Mouse (Mus musculus) hindbrain, postnatal 0 days (tissue): ENCODE data around the gene Gm49661. TPM values are rescaled to one million over a fixed set of nuclear protein-coding genes. Genes with fewer than 3 reads are reported as not detected.

Experiments
- ATAC-seq: fragments of 200-750 bp; cut with Nextera tagmentation; 2 replicates; pipeline ENCODE4 v1.8.0; 2017; ENCODE audit warnings: mild to moderate bottlenecking, moderate TSS enrichment, moderate library complexity
- DNase-seq: peaks from one replicate; pipeline ENCODE4 v3.0.0-alpha.2; 2015; ENCODE audit warnings: low spot score
- H3K27ac ChIP-seq: fragments of 300-500 bp; sonication (generic); 2 replicates; pipeline ENCODE4 v1.5.1; 2014; ENCODE audit warnings: mild to moderate bottlenecking
- H3K27me3 ChIP-seq: fragments of 300-500 bp; sonication (generic); 2 replicates; pipeline ENCODE4 v1.6.1; 2014; ENCODE audit warnings: low read length, mixed read lengths; ENCODE audit not compliant: insufficient read depth
- H3K36me3 ChIP-seq: fragments of 300-500 bp; sonication (generic); 2 replicates; pipeline ENCODE4 v1.6.1; 2014; ENCODE audit warnings: low read length, mixed read lengths; ENCODE audit not compliant: insufficient read depth
- H3K4me1 ChIP-seq: fragments of 300-500 bp; sonication (generic); 2 replicates; pipeline ENCODE4 v1.6.1; 2014; ENCODE audit warnings: antibody characterized with exemption, low read length, mixed read lengths; ENCODE audit not compliant: insufficient read depth
- H3K4me2 ChIP-seq: fragments of 300-500 bp; sonication (generic); 2 replicates; pipeline ENCODE4 v1.6.1; 2014; ENCODE audit warnings: low read depth, mild to moderate bottlenecking, low read length, moderate library complexity, mixed read lengths
- H3K4me3 ChIP-seq: fragments of 300-500 bp; sonication (generic); 2 replicates; pipeline ENCODE4 v1.5.1; 2014; ENCODE audit warnings: low read length
- H3K9ac ChIP-seq: fragments of 300-500 bp; sonication (generic); replicated peaks from 2 replicates; pipeline ENCODE4 v1.6.1; 2014; ENCODE audit warnings: mild to moderate bottlenecking, low read length, moderate library complexity, mixed read lengths
- H3K9me3 ChIP-seq: fragments of 300-500 bp; sonication (generic); 2 replicates; pipeline ENCODE4 v1.6.1; 2016; ENCODE audit warnings: low read length, mixed read lengths
- CTCF ChIP-seq: IDR thresholded peaks from 2 replicates; pipeline ENCODE4 v1.5.1; 2016; ENCODE audit warnings: antibody characterized with exemption, control low read depth, low read depth
- WGBS: fragments of 180-500 bp; shearing (Covaris S2); extraction: QIAGEN DNeasy Blood & Tissue Kit; methylation state at CpG from one replicate; pipeline ENCODE4 v1.1.7; 2014; 5-methylcytosine and 5-hydroxymethylcytosine counted together
- polyA plus RNA-seq: library from polyadenylated mRNA; unstranded; fragments of >200 nt; fragmentation: Nextera tagmentation; extraction: Ambion mirVana; gene quantifications from 2 replicates; pipeline ENCODE4 v1.2.1, GENCODE M21; 2015
- total RNA-seq: library from RNA; depleted of rRNA; stranded (reverse); fragments of >200 nt; gene quantifications from 2 replicates; pipeline ENCODE4 v1.2.3, GENCODE M21; 2014

Gene Gm49661
- total and polyA plus RNA-seq, 2 experiments from 2014 or later, result not detected

GRCm38 (mm10) chr8:85007686-85008085 lies 38.5 kb upstream of the Gm49661 start:
- WGBS, result 25% methylated on average over 25 of the region's 25 CpGs
- DNase-seq (no peak), ATAC-seq (no peak)
- no peak overlapping the region for H3K27ac ChIP-seq
- H3K27me3 ChIP-seq, result peaks cover 16% of the 10 kb centered on the region
- H3K4me2 ChIP-seq, result no peak overlapping the region
- H3K4me3 ChIP-seq, result no peak overlapping the region
- H3K4me1 ChIP-seq, result no peaks in the 10 kb centered on the region
- H3K9ac ChIP-seq, result no peak overlapping the region
- H3K9me3 ChIP-seq, result no peaks in the 10 kb centered on the region
- TF ChIP-seq CTCF, result peak; percentile 48
- H3K36me3 ChIP-seq, result peaks cover 3% of the 10 kb centered on the region; the same call in 1 of the 2 replicates

GRCm38 (mm10) chr8:84997649-84998295 lies 28.5 kb upstream of the Gm49661 start:
- no peak overlapping the region for H3K4me3 ChIP-seq
- H3K4me2 ChIP-seq, result peak overlapping the region; percentile 37
- 4% methylated on average over 19 of the region's 19 CpGs for WGBS

GRCm38 (mm10) chr8:84996978-84997377 lies 27.7 kb upstream of the Gm49661 start:
- 81% methylated on average over 5 of the region's 5 CpGs for WGBS
- no peak for DNase-seq
- no peaks in the 10 kb centered on the region for H3K9me3 ChIP-seq

More at GRCm38 (mm10) chr8:84997649-84998295, 28.5 kb upstream of the Gm49661 start:
- Histone ChIP-seq H3K27ac (0 out of 2 replicates have a peak overlapping the region, but pooled peaks have one; percentile 11), H3K27me3 (no peaks in the 10 kb centered on the region), H3K9ac (peak overlapping the region; percentile 38; the same call in 1 of the 2 replicates), H3K9me3 (no peaks in the 10 kb centered on the region), H3K36me3 (peaks cover 3% of the 10 kb centered on the region; the same call in 1 of the 2 replicates), H3K4me1 (peaks cover 6% of the 10 kb centered on the region; the same call in 1 of the 2 replicates)
- peak; percentile 93 for DNase-seq
- TF ChIP-seq CTCF, result peak; percentile 95
- ATAC-seq, result peak; percentile 86

GRCm38 (mm10) chr8:84995680-84996079 lies 26.4 kb upstream of the Gm49661 start:
- H3K9ac ChIP-seq, result no peak overlapping the region

More at GRCm38 (mm10) chr8:84996978-84997377, 27.7 kb upstream of the Gm49661 start:
- no peak for TF ChIP-seq CTCF
- H3K4me1 ChIP-seq, result peaks cover 6% of the 10 kb centered on the region; the same call in 1 of the 2 replicates
- no peak overlapping the region for H3K4me3 ChIP-seq
- no peak overlapping the region for H3K4me2 ChIP-seq
- no peaks in the 10 kb centered on the region for H3K27me3 ChIP-seq
- H3K9ac ChIP-seq, result no peak overlapping the region
- no peaks in the 10 kb centered on the region for H3K36me3 ChIP-seq
- H3K27ac ChIP-seq, result no peak overlapping the region
- no peak for ATAC-seq

GRCm38 (mm10) chr8:84994375-84994774 lies 25.1 kb upstream of the Gm49661 start:
- 96% methylated on average over 9 of the region's 9 CpGs for WGBS
- DNase-seq (no peak), ATAC-seq (no peak)
- Histone ChIP-seq H3K4me2 (no peak overlapping the region), H3K27me3 (no peaks in the 10 kb centered on the region), H3K27ac (no peak overlapping the region), H3K9ac (no peak overlapping the region), H3K9me3 (no peaks in the 10 kb centered on the region), H3K36me3 (no peaks in the 10 kb centered on the region), H3K4me3 (no peak overlapping the region), H3K4me1 (peaks cover 12% of the 10 kb centered on the region; the same call in 1 of the 2 replicates)
- TF ChIP-seq CTCF, result no peak

More at GRCm38 (mm10) chr8:84995680-84996079, 26.4 kb upstream of the Gm49661 start:
- Histone ChIP-seq H3K4me2 (0 out of 2 replicates have a peak overlapping the region, but pooled peaks have one; percentile 13), H3K9me3 (no peaks in the 10 kb centered on the region), H3K27ac (no peak overlapping the region), H3K36me3 (no peaks in the 10 kb centered on the region), H3K4me3 (no peak overlapping the region), H3K4me1 (peaks cover 12% of the 10 kb centered on the region; the same call in 1 of the 2 replicates), H3K27me3 (no peaks in the 10 kb centered on the region)
- no peak for ATAC-seq
- whole genome bisulfite sequencing, result 28% methylated on average over 25 of the region's 25 CpGs
- no peak for TF ChIP-seq CTCF
- peak; percentile 53 for DNase-seq

- 0 out of 2 replicates have a peak, but pooled peaks cover 6% of the 10 kb centered on the region for H3K4me1 ChIP-seq
- H3K27me3 ChIP-seq, result no peaks in the 10 kb centered on the region
- peak overlapping the region; percentile 61 for H3K4me3 ChIP-seq
- H3K4me2 ChIP-seq, result peak overlapping the region; percentile 84
- TF ChIP-seq CTCF, result no peak
- no peaks in the 10 kb centered on the region for H3K9me3 ChIP-seq
- WGBS, result 2% methylated on average over 15 of the region's 15 CpGs
- peak overlapping the region; percentile 76 for H3K27ac ChIP-seq
- peak; percentile 59 for ATAC-seq
- peak overlapping the region; percentile 78 for H3K9ac ChIP-seq
- no peaks in the 10 kb centered on the region for H3K36me3 ChIP-seq
- DNase-seq, result peak; percentile 74
Observed at GRCm38 (mm10) chr8:84990836-84991235, 21.6 kb upstream of the Gm49661 start.

- Histone ChIP-seq H3K9me3 (no peaks in the 10 kb centered on the region), H3K27ac (peak within 1 kb of the TSS; percentile 76), H3K4me1 (peaks cover 10% of the 10 kb centered on the region), H3K4me3 (peak within 1 kb of the TSS; percentile 61), H3K36me3 (no peaks in the 10 kb centered on the region), H3K9ac (peak within 1 kb of the TSS; percentile 78), H3K27me3 (no peaks in the 10 kb centered on the region), H3K4me2 (peak within 1 kb of the TSS; percentile 84)
- peak; percentile 96 for TF ChIP-seq CTCF
- DNase-seq, result peak; percentile 99
- under 1% methylated on average over 28 of the region's 28 CpGs for WGBS
- peak; percentile 94 for ATAC-seq
Observed at GRCm38 (mm10) chr8:84990349-84990748, 21.1 kb upstream of the Gm49661 start, which contains the start of gene Hook2. Gene Hook2, plus strand, starts transcription at chr8:84990603.
